Mouse (Mus musculus): ENCODE results near the gene Chrng. TPM values are rescaled to one million over a fixed set of nuclear protein-coding genes. Genes with fewer than 3 reads are reported as not detected.

Gene Chrng
- polyA plus RNA-seq, 1 experiment: not detected

- Histone ChIP-seq H3K4me3 (replicated peaks) (no peak overlapping the region), H3K36me3 (ENCODE audit: control insufficient read depth) (no peaks in the 10 kb centered on the region), H3K9me3 (ENCODE audit: control insufficient read depth, low read length) (no peaks in the 10 kb centered on the region; the same call in 1 of the 2 replicates), H3K4me1 (ENCODE audit: control insufficient read depth) (no peaks in the 10 kb centered on the region), H3K27me3 (ENCODE audit: control insufficient read depth) (peaks cover 66% of the 10 kb centered on the region)
- TF ChIP-seq TAL1 (IDR thresholded peaks at IDR 0.05; ENCODE audit: low read length) (no peak), GATA1 (IDR thresholded peaks at IDR 0.05; ENCODE audit: low read length) (no peak)
Measured at GRCm38 (mm10) chr1:87259316-87259715, 54.9 kb downstream of the Chrng start.

Other genes with a start within 250 kb of the Chrng start
- gene Alppl2, start 114.7 kb upstream of the Chrng start, polyA plus RNA-seq (2012): not detected in 2 replicates
- not detected in 2 replicates for gene Alpi, start 103.1 kb upstream of the Chrng start, polyA plus RNA-seq (2012)
- gene Akp3, start 79.7 kb upstream of the Chrng start, polyA plus RNA-seq (2012): not detected in 2 replicates
- not detected in 2 replicates for gene Ecel1, start 48.1 kb upstream of the Chrng start, polyA plus RNA-seq (2012)
- gene Prss56, start 21.3 kb upstream of the Chrng start, polyA plus RNA-seq (2012): not detected in 2 replicates
- not detected in 2 replicates for gene Chrnd, start 14.1 kb upstream of the Chrng start, polyA plus RNA-seq (2012)
- 2.5 and 2.6 TPM in 2 replicates for gene Eif4e2, start 9.3 kb downstream of the Chrng start, polyA plus RNA-seq (2012)
- gene Efhd1, start 59.7 kb downstream of the Chrng start, polyA plus RNA-seq (2012): not detected in 2 replicates
- gene Gigyf2, start 122.3 kb downstream of the Chrng start, polyA plus RNA-seq (2012): 1.3 and 1.5 TPM in 2 replicates
- gene Kcnj13, start 190.1 kb downstream of the Chrng start, polyA plus RNA-seq (2012): not detected in 2 replicates